Mouse (Mus musculus): ENCODE results near the gene Tcf7l2. TPM values are rescaled to one million over a fixed set of nuclear protein-coding genes. Genes with fewer than 3 reads are reported as not detected.

The Tcf7l2 gene
- total and polyA plus RNA-seq, 3 experiments = not detected

GRCm38 (mm10) chr19:55873221-55873620 is 131.6 kb downstream of the Tcf7l2 start:
- Histone ChIP-seq H3K27ac (ENCODE audit: insufficient read depth, low read depth) (no peak overlapping the region), H3K27me3 (replicated peaks) (peaks cover 71% of the 10 kb centered on the region), H3K79me2 (replicated peaks; ENCODE audit: control insufficient read depth, extremely low read depth, insufficient read depth, poor library complexity, severe bottlenecking) (no peaks in the 10 kb centered on the region), H3K9me3 (replicated peaks; ENCODE audit: low read length) (no peaks in the 10 kb centered on the region), H3K4me3 (replicated peaks in 1 of 3; ENCODE audit: low read depth in 2 of 3, low read length in 2 of 3, poor library complexity in 1 of 3) (no peak overlapping the region), H3K9ac (ENCODE audit: insufficient read depth, low read depth) (no peak overlapping the region), H3K4me1 (ENCODE audit: control insufficient read depth in 1 of 2, insufficient read depth in 2 of 2) (no peaks in the 10 kb centered on the region), H3K4me2 (ENCODE audit: insufficient read depth, low read depth, poor library complexity, severe bottlenecking) (no peak overlapping the region), H3K36me3 (replicated peaks in 1 of 2; ENCODE audit: control insufficient read depth in 1 of 2, insufficient read depth in 1 of 2, low read length in 1 of 2) (no peaks in the 10 kb centered on the region)
- dilution Hi-C loops (cut with MboI; ENCODE audit: extremely low pct_ligation_motif_present, extremely low pct_unique_long_range_greater_than_20kb, low sequenced_read_pairs) = no loop called here
- no peak for DNase-seq (ENCODE audit: extremely low read depth)
- in situ Hi-C loops (cut with MboI; ENCODE audit: low pct_ligation_motif_present, low pct_unique_long_range_greater_than_20kb, low sequenced_read_pairs) = loop anchor here (10.0 kb wide), 1 partner anchor 528 kb away; no protein-coding TSS in a partner anchor
- no peak for TF ChIP-seq PAX5 (IDR thresholded peaks at IDR 0.05; ENCODE audit: low read length)
- TF ChIP-seq TBP (conservative IDR thresholded peaks at IDR 0.05; ENCODE audit: low read depth, low read length) = no peak
- TF ChIP-seq TCF12 (IDR thresholded peaks at IDR 0.05; ENCODE audit: low read depth, low read length) = no peak
- no peak for TF ChIP-seq JUND (conservative IDR thresholded peaks at IDR 0.05; ENCODE audit: low read depth, low read length)

- Histone ChIP-seq H3K9ac (ENCODE audit: insufficient read depth, low read depth) (no peak overlapping the region), H3K4me1 (ENCODE audit: control insufficient read depth in 1 of 2, insufficient read depth in 2 of 2) (no peaks in the 10 kb centered on the region), H3K4me3 (replicated peaks in 1 of 3; ENCODE audit: low read depth in 2 of 3, low read length in 2 of 3, poor library complexity in 1 of 3) (no peak overlapping the region), H3K36me3 (replicated peaks in 1 of 2; ENCODE audit: control insufficient read depth in 1 of 2, insufficient read depth in 1 of 2, low read length in 1 of 2) (no peaks in the 10 kb centered on the region), H3K4me2 (ENCODE audit: insufficient read depth, low read depth, poor library complexity, severe bottlenecking) (no peak overlapping the region), H3K27ac (ENCODE audit: insufficient read depth, low read depth) (no peak overlapping the region), H3K27me3 (replicated peaks) (peaks cover 78% of the 10 kb centered on the region), H3K79me2 (replicated peaks; ENCODE audit: control insufficient read depth, extremely low read depth, insufficient read depth, poor library complexity, severe bottlenecking) (no peaks in the 10 kb centered on the region), H3K9me3 (replicated peaks; ENCODE audit: low read length) (no peaks in the 10 kb centered on the region)
- TF ChIP-seq MYC (IDR thresholded peaks at IDR 0.05; ENCODE audit: low read depth, low read length) = no peak
- TF ChIP-seq TBP (conservative IDR thresholded peaks at IDR 0.05; ENCODE audit: low read depth, low read length) = no peak
- no peak for TF ChIP-seq ZC3H11A (IDR thresholded peaks at IDR 0.05; ENCODE audit: low read depth, low read length)
- TF ChIP-seq GABPA (IDR thresholded peaks at IDR 0.05; ENCODE audit: insufficient replicate concordance, low read depth, low read length) = no peak
- no peak for TF ChIP-seq NRF1 (IDR thresholded peaks at IDR 0.05; ENCODE audit: low read depth, low read length)
- TF ChIP-seq RCOR1 (conservative IDR thresholded peaks at IDR 0.05; ENCODE audit: low read depth, low read length) = no peak
- no peak for TF ChIP-seq EP300 (IDR thresholded peaks at IDR 0.05; ENCODE audit: low read length)
- TF ChIP-seq POLR2A (IDR thresholded peaks at IDR 0.05; ENCODE audit: low read depth, low read length) = no peak
- TF ChIP-seq NELFE (IDR thresholded peaks at IDR 0.05; ENCODE audit: low read depth, low read length) = no peak
- TF ChIP-seq MXI1 (IDR thresholded peaks at IDR 0.05; ENCODE audit: low read depth, low read length) = no peak
- no peak for TF ChIP-seq MEF2A (IDR thresholded peaks at IDR 0.05; ENCODE audit: borderline replicate concordance, low read depth, low read length)
- TF ChIP-seq ZMIZ1 (IDR thresholded peaks at IDR 0.05; ENCODE audit: low read depth, low read length) = no peak
- TF ChIP-seq USF1 (IDR thresholded peaks at IDR 0.05; ENCODE audit: low read depth, low read length) = no peak
- no peak for TF ChIP-seq IRF4 (IDR thresholded peaks at IDR 0.05; ENCODE audit: low read depth, low read length)
- TF ChIP-seq ETS1 (conservative IDR thresholded peaks at IDR 0.05; ENCODE audit: low read depth, low read length) = no peak
- in situ Hi-C loops (cut with MboI; ENCODE audit: low pct_ligation_motif_present, low pct_unique_long_range_greater_than_20kb, low sequenced_read_pairs) (loop anchor here (10.0 kb wide), 1 partner anchor 532 kb away; no protein-coding TSS in a partner anchor), dilution Hi-C loops (cut with MboI; ENCODE audit: extremely low pct_ligation_motif_present, extremely low pct_unique_long_range_greater_than_20kb, low sequenced_read_pairs) (no loop called here)
- DNase-seq (ENCODE audit: extremely low read depth) = no peak
Measured at GRCm38 (mm10) chr19:55876501-55876900, 134.9 kb downstream of the Tcf7l2 start.

All from CH12.LX (cell line).